Mouse (Mus musculus) embryonic facial prominence, embryonic 11.5 days (tissue): ENCODE measurements around the gene Dcun1d3. TPM values are rescaled to one million over a fixed set of nuclear protein-coding genes. Genes with fewer than 3 reads are reported as not detected.

Experiments
- ATAC-seq: fragments of 200-750 bp; cut with Nextera tagmentation; replicated peaks from 2 replicates; pipeline ENCODE4 v1.8.0; 2017; ENCODE audit warnings: low read depth; ENCODE audit not compliant: insufficient number of reproducible peaks, low FRiP score, low TSS enrichment
- DNase-seq: peaks from one replicate; pipeline ENCODE4 v3.0.0-alpha.2; 2015; ENCODE audit warnings: low spot score
- H3K27ac ChIP-seq: fragments of 300-500 bp; sonication (generic); replicated peaks from 2 replicates; pipeline ENCODE4 v1.5.1; 2014; ENCODE audit warnings: mild to moderate bottlenecking, low read depth, low read length, control low read depth
- H3K27me3 ChIP-seq: fragments of 300-500 bp; sonication (generic); 2 replicates; pipeline ENCODE4 v1.6.1; 2014; ENCODE audit warnings: mild to moderate bottlenecking, low read length, moderate library complexity, mixed read lengths; ENCODE audit not compliant: control insufficient read depth, insufficient read depth
- H3K36me3 ChIP-seq: fragments of 300-500 bp; sonication (generic); replicated peaks from 2 replicates; pipeline ENCODE4 v1.6.1; 2014; ENCODE audit warnings: low read depth, mild to moderate bottlenecking, low read length, moderate library complexity, mixed read lengths; ENCODE audit not compliant: control insufficient read depth, insufficient read depth
- H3K4me1 ChIP-seq: fragments of 300-500 bp; sonication (generic); 2 replicates; pipeline ENCODE4 v1.6.1; 2014; ENCODE audit warnings: low read length, mixed read lengths; ENCODE audit not compliant: control insufficient read depth, insufficient read depth
- H3K4me2 ChIP-seq: fragments of 300-500 bp; sonication (generic); 2 replicates; pipeline ENCODE4 v1.6.1; 2014; ENCODE audit warnings: low read depth, mild to moderate bottlenecking, control low read depth, low read length, moderate library complexity
- H3K4me3 ChIP-seq: fragments of 300-500 bp; sonication (generic); 2 replicates; pipeline ENCODE4 v1.5.1; 2014; ENCODE audit warnings: low read depth, low read length, control low read depth
- H3K9ac ChIP-seq: fragments of 300-500 bp; sonication (generic); replicated peaks from 2 replicates; pipeline ENCODE4 v1.6.1; 2014; ENCODE audit warnings: mild to moderate bottlenecking, control low read depth, low read length
- H3K9me3 ChIP-seq: fragments of 300-500 bp; sonication (generic); replicated peaks from 2 replicates; pipeline ENCODE4 v1.6.1; 2016; ENCODE audit warnings: mild to moderate bottlenecking, low read length, inconsistent platforms, mixed read lengths; ENCODE audit not compliant: control insufficient read depth
- WGBS: fragments of 180-500 bp; shearing (Covaris S2); extraction: QIAGEN DNeasy Blood & Tissue Kit; methylation state at CpG from one replicate; pipeline ENCODE4 v1.1.7; 2014; 5-methylcytosine and 5-hydroxymethylcytosine counted together
- polyA plus RNA-seq: library from polyadenylated mRNA; unstranded; fragments of >200 nt; fragmentation: Nextera tagmentation; extraction: Ambion mirVana; gene quantifications from 2 replicates; pipeline ENCODE4 v1.2.1, GENCODE M21; 2014

The Dcun1d3 gene
- polyA plus RNA-seq, 1 experiment from 2014 or later, result 11.0 TPM

GRCm38 (mm10) chr7:119887887-119888286 lies 8.2 kb downstream of the Dcun1d3 start:
- WGBS, result 87% methylated on average over 4 of the region's 4 CpGs
- DNase-seq, result no peak
- Histone ChIP-seq H3K27me3 (no peaks in the 10 kb centered on the region), H3K36me3 (no peaks in the 10 kb centered on the region), H3K4me2 (no peak overlapping the region), H3K4me1 (no peaks in the 10 kb centered on the region), H3K9me3 (no peaks in the 10 kb centered on the region), H3K9ac (no peak overlapping the region), H3K27ac (no peak overlapping the region), H3K4me3 (no peak overlapping the region)
- no peak for ATAC-seq

- WGBS, result 91% methylated on average over 2 of the region's 2 CpGs
- no peak overlapping the region for H3K4me3 ChIP-seq
- no peaks in the 10 kb centered on the region for H3K27me3 ChIP-seq
- ATAC-seq (no peak), DNase-seq (no peak)
- H3K9me3 ChIP-seq, result no peaks in the 10 kb centered on the region
- H3K4me1 ChIP-seq, result no peaks in the 10 kb centered on the region
- no peaks in the 10 kb centered on the region for H3K36me3 ChIP-seq
- no peak overlapping the region for H3K27ac ChIP-seq
- H3K9ac ChIP-seq, result no peak overlapping the region
- no peak overlapping the region for H3K4me2 ChIP-seq
Observed at GRCm38 (mm10) chr7:119881229-119881628, 14.9 kb downstream of the Dcun1d3 start.

DNA sequence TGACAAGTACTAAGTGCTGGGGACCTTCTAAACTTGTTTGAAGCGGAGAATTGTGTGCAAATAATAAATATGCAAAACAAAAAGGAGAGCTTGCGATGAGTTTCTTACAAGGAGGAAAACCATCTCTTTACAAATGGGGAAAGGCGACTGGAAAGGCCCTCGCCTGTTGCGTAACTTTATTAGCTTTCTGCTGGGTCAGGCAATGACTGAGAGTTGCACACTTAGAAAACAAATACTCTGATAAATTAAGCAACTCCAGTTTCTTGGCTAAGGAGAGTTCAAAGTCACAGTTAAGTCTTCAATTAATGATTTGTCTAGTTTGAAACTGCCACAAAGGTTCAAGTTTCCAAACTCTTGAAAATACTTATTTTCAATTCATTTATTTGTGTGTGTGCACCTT lies 15.8 kb downstream of the Dcun1d3 start:
- no peaks in the 10 kb centered on the region for H3K36me3 ChIP-seq
- 87% methylated on average over 5 of the region's 5 CpGs for WGBS
- no peaks in the 10 kb centered on the region for H3K4me1 ChIP-seq
- H3K9ac ChIP-seq, result no peak overlapping the region
- no peak overlapping the region for H3K27ac ChIP-seq
- no peaks in the 10 kb centered on the region for H3K27me3 ChIP-seq
- no peak for DNase-seq
- no peak overlapping the region for H3K4me2 ChIP-seq
- ATAC-seq, result no peak
- no peak overlapping the region for H3K4me3 ChIP-seq
- H3K9me3 ChIP-seq, result no peaks in the 10 kb centered on the region

- Histone ChIP-seq H3K36me3 (no peaks in the 10 kb centered on the region), H3K9me3 (no peaks in the 10 kb centered on the region), H3K4me2 (no peak overlapping the region), H3K4me1 (no peaks in the 10 kb centered on the region), H3K4me3 (no peak overlapping the region), H3K27ac (no peak overlapping the region), H3K27me3 (no peaks in the 10 kb centered on the region), H3K9ac (no peak overlapping the region)
- ATAC-seq, result no peak
- no peak for DNase-seq
- WGBS, result 91% methylated on average over 4 of the region's 4 CpGs
Observed at GRCm38 (mm10) chr7:119879171-119879570, 16.9 kb downstream of the Dcun1d3 start.

DNA sequence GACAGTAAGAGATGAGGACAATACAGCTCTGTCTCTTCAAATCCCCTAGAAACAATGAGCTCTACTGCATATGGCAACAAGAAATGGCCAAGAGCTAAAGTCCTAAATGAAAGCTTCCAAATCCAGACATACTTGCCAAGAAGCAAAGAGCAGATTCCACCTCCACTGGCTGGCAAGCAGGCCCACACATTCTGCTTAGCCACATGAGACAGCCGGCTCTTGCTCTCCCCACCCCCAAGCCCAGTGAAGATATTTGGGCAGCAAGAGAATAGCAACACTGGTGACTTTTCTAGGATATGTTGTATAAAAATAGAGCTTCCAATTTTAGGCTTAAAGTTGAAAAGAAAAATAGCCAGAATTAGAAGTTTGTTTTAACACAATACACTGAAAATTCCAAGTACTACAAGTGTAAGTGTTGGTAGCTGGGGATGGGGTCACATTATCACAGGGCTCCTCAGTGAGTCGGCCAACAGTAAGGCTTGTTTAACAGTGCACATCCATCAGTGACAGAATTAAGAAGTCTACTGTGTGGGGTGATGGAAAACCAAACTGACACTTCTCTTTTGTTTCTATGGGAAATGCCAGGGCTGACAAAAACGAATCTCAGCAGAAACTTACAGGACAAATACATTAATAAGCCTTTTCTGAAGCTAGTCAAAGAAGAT lies 20.2 kb downstream of the Dcun1d3 start:
- WGBS, result 64% methylated on average over 3 of the region's 3 CpGs
- H3K9ac ChIP-seq, result no peak overlapping the region

GRCm38 (mm10) chr7:119873050-119873449 lies 23.0 kb downstream of the Dcun1d3 start:
- no peak overlapping the region for H3K4me3 ChIP-seq
- no peak overlapping the region for H3K27ac ChIP-seq
- H3K4me2 ChIP-seq, result no peak overlapping the region
- ATAC-seq (no peak), DNase-seq (no peak)
- 55% methylated on average over 2 of the region's 2 CpGs for WGBS
- H3K27me3 ChIP-seq, result no peaks in the 10 kb centered on the region
- no peak overlapping the region for H3K9ac ChIP-seq
- no peaks in the 10 kb centered on the region for H3K9me3 ChIP-seq
- no peaks in the 10 kb centered on the region for H3K36me3 ChIP-seq
- H3K4me1 ChIP-seq, result no peaks in the 10 kb centered on the region

More for the DNA sequence above, 20.2 kb downstream of the Dcun1d3 start:
- DNase-seq, result no peak
- ATAC-seq, result no peak
- Histone ChIP-seq H3K4me3 (no peak overlapping the region), H3K4me2 (no peak overlapping the region), H3K4me1 (no peaks in the 10 kb centered on the region), H3K27ac (no peak overlapping the region), H3K27me3 (no peaks in the 10 kb centered on the region), H3K9me3 (no peaks in the 10 kb centered on the region), H3K36me3 (no peaks in the 10 kb centered on the region)

- DNase-seq, result no peak
- Histone ChIP-seq H3K27ac (no peak overlapping the region), H3K4me2 (no peak overlapping the region), H3K27me3 (no peaks in the 10 kb centered on the region), H3K4me1 (no peaks in the 10 kb centered on the region), H3K4me3 (no peak overlapping the region), H3K36me3 (no peaks in the 10 kb centered on the region), H3K9ac (no peak overlapping the region), H3K9me3 (no peaks in the 10 kb centered on the region)
- WGBS, result 90% methylated on average over 4 of the region's 4 CpGs
- no peak for ATAC-seq
Observed at GRCm38 (mm10) chr7:119872204-119872603, 23.9 kb downstream of the Dcun1d3 start.

DNA sequence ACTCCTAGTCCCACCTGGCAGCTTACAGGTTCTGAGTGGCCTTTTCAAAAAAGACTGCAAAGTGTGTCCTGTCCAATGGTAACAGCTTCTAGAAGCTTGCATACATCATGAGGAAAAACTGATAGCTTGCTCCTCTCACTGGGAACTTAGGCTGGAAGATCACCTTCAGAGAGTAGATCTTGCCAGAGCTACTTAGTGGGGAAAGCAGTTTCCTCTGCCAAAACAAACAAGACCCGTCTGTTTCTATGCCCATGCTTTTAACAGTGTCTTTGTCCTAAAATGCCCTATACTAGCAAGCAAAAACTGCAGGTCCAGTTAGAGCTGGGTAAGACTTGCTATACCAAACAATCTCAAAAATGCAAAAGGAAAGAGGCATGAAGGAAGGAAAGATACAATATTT lies 30.0 kb downstream of the Dcun1d3 start:
- H3K27me3 ChIP-seq, result no peaks in the 10 kb centered on the region
- no peak overlapping the region for H3K4me2 ChIP-seq
- DNase-seq (no peak), ATAC-seq (no peak)
- no peaks in the 10 kb centered on the region for H3K9me3 ChIP-seq
- 62% methylated on average over 1 of the region's 1 CpGs for WGBS
- no peak overlapping the region for H3K4me3 ChIP-seq
- H3K27ac ChIP-seq, result no peak overlapping the region
- no peaks in the 10 kb centered on the region; the same call in none of the 2 replicates for H3K4me1 ChIP-seq
- H3K36me3 ChIP-seq, result no peaks in the 10 kb centered on the region
- H3K9ac ChIP-seq, result no peak overlapping the region
